Mouse (Mus musculus): ENCODE data around the gene Rnaseh2b. TPM values are rescaled to one million over a fixed set of nuclear protein-coding genes. Genes with fewer than 3 reads are reported as not detected.
A peak's percentile ranks its signal among the peaks of the same experiment; 100 is the strongest.

Rnaseh2b gene
- polyA plus RNA-seq, 1 experiment from 2014 or later = 62.2 TPM

GRCm38 (mm10) chr14:62363774-62364173 lies 71.4 kb downstream of the Rnaseh2b start:
- Histone ChIP-seq H3K4me3 (no peak overlapping the region), H3K9me3 (replicated peaks) (no peaks in the 10 kb centered on the region), H3K27me3 (no peaks in the 10 kb centered on the region), H3K36me3 (peaks cover 30% of the 10 kb centered on the region; the same call in 1 of the 2 replicates), H3K9ac (no peak overlapping the region), H3K27ac (no peak overlapping the region), H3K4me1 (replicated peaks) (no peaks in the 10 kb centered on the region), H3K4me2 (no peak overlapping the region)
- no peak for ATAC-seq (replicated peaks; ENCODE audit: insufficient number of reproducible peaks, insufficient read depth, low FRiP score, low read depth)
- 93% methylated on average over 2 of the region's 2 CpGs for WGBS

DNA sequence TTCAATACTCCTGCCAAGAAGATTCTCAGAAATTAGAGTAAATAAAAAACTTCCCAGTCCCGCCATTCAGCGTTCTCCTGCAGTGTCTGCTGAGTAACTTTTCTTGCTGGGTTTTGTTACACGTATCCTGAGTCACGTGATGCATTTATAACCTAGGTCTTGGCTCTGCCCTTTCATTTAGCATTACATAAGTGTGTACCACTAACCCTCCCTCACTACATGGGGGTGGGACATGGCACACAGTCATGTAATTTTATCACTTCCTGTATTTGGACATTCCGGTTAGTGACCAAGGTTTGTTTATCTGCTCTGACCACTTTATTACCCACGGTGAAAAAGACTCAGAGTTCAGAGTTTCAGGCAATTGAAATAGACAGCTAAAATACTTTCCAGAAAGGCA lies 78.4 kb downstream of the Rnaseh2b start:
- peak overlapping the region; percentile 11; the same call in 1 of the 2 replicates for H3K27ac ChIP-seq
- peaks cover 20% of the 10 kb centered on the region for H3K36me3 ChIP-seq
- no peak overlapping the region for H3K4me2 ChIP-seq
- peaks cover 29% of the 10 kb centered on the region for H3K4me1 ChIP-seq (replicated peaks)
- H3K9me3 ChIP-seq (replicated peaks) = no peaks in the 10 kb centered on the region
- no peak overlapping the region for H3K4me3 ChIP-seq
- no peaks in the 10 kb centered on the region for H3K27me3 ChIP-seq
- WGBS = 53% methylated on average over 6 of the region's 6 CpGs
- H3K9ac ChIP-seq = no peak overlapping the region
- ATAC-seq (replicated peaks; ENCODE audit: insufficient number of reproducible peaks, insufficient read depth, low FRiP score, low read depth) = no peak

DNA sequence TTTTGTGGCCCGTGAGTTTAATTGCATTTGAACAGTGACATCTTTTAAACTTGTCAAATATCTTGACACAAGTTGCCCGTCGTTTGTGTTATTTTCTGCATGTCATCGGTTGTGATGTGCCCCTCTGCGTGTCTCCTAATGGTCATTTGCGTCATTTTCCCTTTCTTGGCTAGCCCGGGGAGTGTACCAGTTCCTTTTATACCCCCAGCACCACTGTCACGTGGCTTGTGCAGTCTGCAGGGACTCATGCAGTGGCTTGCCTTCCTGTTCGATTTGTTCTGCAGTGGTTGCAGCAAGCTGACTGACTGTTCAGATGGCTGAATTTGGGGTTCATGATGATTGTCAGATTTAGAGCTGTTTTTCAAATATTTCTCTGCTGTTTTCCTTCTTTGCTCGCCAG lies 81.6 kb downstream of the Rnaseh2b start:
- 30% methylated on average over 10 of the region's 10 CpGs for WGBS
- H3K9ac ChIP-seq = no peak overlapping the region
- peaks cover 11% of the 10 kb centered on the region for H3K36me3 ChIP-seq
- H3K4me3 ChIP-seq = no peak overlapping the region
- H3K9me3 ChIP-seq (replicated peaks) = no peaks in the 10 kb centered on the region
- H3K27ac ChIP-seq = peak overlapping the region; percentile 77
- H3K4me1 ChIP-seq (replicated peaks) = peaks cover 40% of the 10 kb centered on the region
- H3K4me2 ChIP-seq = peak overlapping the region; percentile 39; the same call in 1 of the 2 replicates
- ATAC-seq (replicated peaks; ENCODE audit: insufficient number of reproducible peaks, insufficient read depth, low FRiP score, low read depth) = no peak
- H3K27me3 ChIP-seq = no peaks in the 10 kb centered on the region

GRCm38 (mm10) chr14:62375694-62376093 lies 83.3 kb downstream of the Rnaseh2b start:
- no peak overlapping the region for H3K4me2 ChIP-seq
- H3K36me3 ChIP-seq = peaks cover 5% of the 10 kb centered on the region; the same call in 1 of the 2 replicates
- peak overlapping the region; percentile 77 for H3K27ac ChIP-seq
- no peak overlapping the region for H3K4me3 ChIP-seq
- peaks cover 38% of the 10 kb centered on the region for H3K4me1 ChIP-seq (replicated peaks)
- H3K9me3 ChIP-seq (replicated peaks) = no peaks in the 10 kb centered on the region
- no peak overlapping the region for H3K9ac ChIP-seq
- ATAC-seq (replicated peaks; ENCODE audit: insufficient number of reproducible peaks, insufficient read depth, low FRiP score, low read depth) = peak; percentile 86
- no peaks in the 10 kb centered on the region for H3K27me3 ChIP-seq

DNA sequence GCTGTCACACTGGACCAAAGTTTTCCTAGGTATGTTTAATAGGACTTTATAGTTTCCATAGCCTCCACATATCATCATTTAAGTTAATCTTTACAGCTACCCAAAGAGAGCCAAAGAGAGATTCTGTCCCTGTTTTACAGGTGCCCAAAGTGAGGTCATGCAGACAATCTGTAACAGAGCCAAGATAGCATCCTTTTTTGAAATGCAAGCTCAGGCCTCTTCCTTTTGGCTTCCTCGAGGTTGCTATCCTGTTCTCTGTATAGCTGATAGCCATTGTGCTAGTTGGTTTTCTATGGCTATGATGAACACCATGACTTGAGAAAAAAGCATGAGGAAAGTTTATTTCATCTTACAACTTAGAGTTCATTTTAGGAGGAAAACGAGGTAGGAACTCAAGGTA lies 83.7 kb downstream of the Rnaseh2b start:
- H3K27ac ChIP-seq = peak overlapping the region; percentile 77
- ATAC-seq (replicated peaks; ENCODE audit: insufficient number of reproducible peaks, insufficient read depth, low FRiP score, low read depth) = no peak
- peaks cover 38% of the 10 kb centered on the region for H3K4me1 ChIP-seq (replicated peaks)
- H3K9me3 ChIP-seq (replicated peaks) = no peaks in the 10 kb centered on the region
- no peak overlapping the region for H3K9ac ChIP-seq
- H3K36me3 ChIP-seq = peaks cover 5% of the 10 kb centered on the region; the same call in 1 of the 2 replicates
- H3K4me3 ChIP-seq = no peak overlapping the region
- 58% methylated on average over 2 of the region's 2 CpGs for WGBS
- H3K4me2 ChIP-seq = no peak overlapping the region
- H3K27me3 ChIP-seq = no peaks in the 10 kb centered on the region

GRCm38 (mm10) chr14:62379391-62379790 lies 87.0 kb downstream of the Rnaseh2b start:
- no peak overlapping the region for H3K4me2 ChIP-seq
- no peaks in the 10 kb centered on the region for H3K9me3 ChIP-seq (replicated peaks)
- peaks cover 25% of the 10 kb centered on the region for H3K4me1 ChIP-seq (replicated peaks)
- H3K27ac ChIP-seq = no peak overlapping the region
- no peaks in the 10 kb centered on the region; the same call in 1 of the 2 replicates for H3K36me3 ChIP-seq
- H3K9ac ChIP-seq = no peak overlapping the region
- no peak for ATAC-seq (replicated peaks; ENCODE audit: insufficient number of reproducible peaks, insufficient read depth, low FRiP score, low read depth)
- no peak overlapping the region for H3K4me3 ChIP-seq
- H3K27me3 ChIP-seq = no peaks in the 10 kb centered on the region
- 85% methylated on average over 2 of the region's 2 CpGs for WGBS

GRCm38 (mm10) chr14:62380606-62381005 lies 88.2 kb downstream of the Rnaseh2b start:
- no peak overlapping the region for H3K9ac ChIP-seq
- H3K27me3 ChIP-seq = no peaks in the 10 kb centered on the region
- WGBS = 56% methylated on average over 6 of the region's 6 CpGs
- H3K4me1 ChIP-seq (replicated peaks) = peaks cover 13% of the 10 kb centered on the region
- no peak overlapping the region for H3K27ac ChIP-seq
- H3K9me3 ChIP-seq (replicated peaks) = no peaks in the 10 kb centered on the region
- no peaks in the 10 kb centered on the region; the same call in 1 of the 2 replicates for H3K36me3 ChIP-seq
- H3K4me2 ChIP-seq = no peak overlapping the region
- ATAC-seq (replicated peaks; ENCODE audit: insufficient number of reproducible peaks, insufficient read depth, low FRiP score, low read depth) = no peak
- H3K4me3 ChIP-seq = no peak overlapping the region

DNA sequence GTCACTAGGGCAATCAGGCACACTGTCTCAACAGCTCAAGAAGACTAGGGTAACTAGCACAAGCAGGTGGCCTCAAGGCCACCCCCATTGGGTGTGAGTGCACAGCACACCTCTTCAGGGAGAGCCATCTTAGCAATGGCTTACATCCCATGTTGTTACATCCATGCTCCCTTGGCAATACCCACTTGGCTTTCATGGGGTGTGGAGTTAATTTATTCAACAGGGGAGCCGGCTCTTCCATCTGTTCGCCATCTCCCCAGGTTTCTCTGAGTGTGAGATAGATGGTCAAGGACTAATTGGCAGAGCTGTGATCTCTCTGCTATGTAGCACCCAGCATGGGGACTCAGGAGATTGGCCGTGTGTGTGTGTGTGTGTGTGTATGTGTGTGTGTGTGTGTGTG lies 90.7 kb downstream of the Rnaseh2b start:
- WGBS = 78% methylated on average over 3 of the region's 3 CpGs

GRCm38 (mm10) chr14:62383786-62384299 lies 91.5 kb downstream of the Rnaseh2b start:
- Histone ChIP-seq H3K9me3 (replicated peaks) (no peaks in the 10 kb centered on the region), H3K9ac (no peak overlapping the region), H3K27me3 (no peaks in the 10 kb centered on the region), H3K36me3 (no peaks in the 10 kb centered on the region), H3K4me2 (no peak overlapping the region), H3K4me3 (no peak overlapping the region), H3K4me1 (replicated peaks) (no peaks in the 10 kb centered on the region), H3K27ac (no peak overlapping the region)
- no peak for ATAC-seq (replicated peaks; ENCODE audit: insufficient number of reproducible peaks, insufficient read depth, low FRiP score, low read depth)
- WGBS = 78% methylated on average over 3 of the region's 3 CpGs

More for the DNA sequence above, 90.7 kb downstream of the Rnaseh2b start:
- Histone ChIP-seq H3K27me3 (no peaks in the 10 kb centered on the region), H3K4me3 (no peak overlapping the region), H3K9me3 (replicated peaks) (no peaks in the 10 kb centered on the region), H3K4me2 (no peak overlapping the region), H3K27ac (no peak overlapping the region), H3K4me1 (replicated peaks) (no peaks in the 10 kb centered on the region; the same call in 1 of the 2 replicates), H3K36me3 (no peaks in the 10 kb centered on the region), H3K9ac (no peak overlapping the region)
- no peak for ATAC-seq (replicated peaks; ENCODE audit: insufficient number of reproducible peaks, insufficient read depth, low FRiP score, low read depth)

DNA sequence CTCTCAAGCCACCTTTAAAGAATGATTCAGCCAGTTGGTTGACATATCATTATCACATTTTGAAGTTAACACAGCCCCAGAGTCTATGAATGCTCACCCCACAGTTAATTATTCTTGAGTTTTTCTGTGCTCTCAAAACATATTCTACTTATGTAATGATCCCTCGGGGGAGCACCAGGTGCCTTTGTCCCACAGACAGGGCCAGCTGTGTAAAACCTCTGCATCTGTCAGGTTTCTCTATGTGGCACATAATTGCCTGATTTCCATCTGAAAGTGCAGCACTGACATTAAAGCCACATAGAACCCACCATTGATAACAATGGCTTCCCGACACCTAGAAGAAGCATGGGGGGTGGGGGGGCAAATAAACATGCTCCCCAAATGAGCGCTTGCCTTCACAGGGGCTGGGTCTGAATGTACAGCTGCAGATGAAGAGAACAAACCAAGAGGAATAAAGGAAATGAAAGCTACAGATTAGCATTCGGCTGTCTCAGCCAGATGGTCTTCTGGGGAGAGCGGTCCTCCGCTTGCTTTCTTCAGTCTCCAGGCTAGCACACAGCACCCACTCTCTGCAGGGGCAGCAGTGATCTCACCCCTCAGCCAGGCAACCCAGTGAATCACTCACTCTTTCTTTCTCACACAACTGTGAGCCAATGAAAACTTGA lies 96.8 kb downstream of the Rnaseh2b start:
- WGBS = 63% methylated on average over 6 of the region's 6 CpGs
- ATAC-seq (replicated peaks; ENCODE audit: insufficient number of reproducible peaks, insufficient read depth, low FRiP score, low read depth) = no peak
- Histone ChIP-seq H3K36me3 (no peaks in the 10 kb centered on the region), H3K4me2 (no peak overlapping the region), H3K4me1 (replicated peaks) (peaks cover 8% of the 10 kb centered on the region; the same call in 1 of the 2 replicates), H3K9me3 (replicated peaks) (no peaks in the 10 kb centered on the region), H3K4me3 (no peak overlapping the region), H3K27me3 (no peaks in the 10 kb centered on the region), H3K9ac (no peak overlapping the region), H3K27ac (0 out of 2 replicates have a peak overlapping the region, but pooled peaks have one; percentile 27)

DNA sequence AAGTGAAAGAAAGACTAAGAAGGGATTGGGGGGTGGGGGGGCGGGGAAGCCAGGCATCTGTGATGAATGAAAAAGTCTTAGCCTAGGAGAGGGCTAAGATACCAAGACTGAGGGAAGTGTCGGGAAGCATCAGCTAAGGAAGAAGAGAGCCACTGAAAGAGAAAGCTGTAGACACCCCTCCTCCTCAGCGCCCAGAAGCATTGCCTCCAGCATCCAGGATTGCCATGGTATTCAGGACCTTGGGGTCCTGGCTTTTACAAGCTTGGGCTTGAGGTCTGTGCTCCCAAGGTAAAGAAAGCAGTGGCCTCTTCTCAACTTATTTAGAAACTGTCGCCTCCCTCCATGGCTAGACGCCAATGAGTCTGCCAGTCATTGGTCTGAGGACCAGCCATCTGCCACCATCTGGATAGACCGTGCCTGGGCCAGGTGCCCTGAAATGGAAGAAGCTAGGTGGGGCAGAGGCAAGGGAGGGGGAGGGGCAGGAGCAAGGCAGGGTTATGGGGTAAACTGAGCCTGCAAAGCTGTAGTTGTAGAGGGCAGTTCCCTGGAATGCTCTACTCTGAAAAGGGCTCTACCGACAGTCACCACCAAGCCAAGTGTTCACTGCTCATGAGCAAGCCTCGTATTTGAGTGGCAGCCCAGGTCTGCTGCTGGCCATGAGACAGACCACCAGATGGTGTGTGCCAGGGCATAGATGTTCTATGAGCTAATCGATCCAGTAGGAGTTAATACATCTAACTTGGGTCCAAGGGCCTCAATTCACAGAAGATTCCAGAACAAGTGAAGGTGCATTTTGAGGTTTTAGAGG lies 97.5 kb downstream of the Rnaseh2b start:
- 0 out of 2 replicates have a peak, but pooled peaks have one; percentile 4 for ATAC-seq (replicated peaks; ENCODE audit: insufficient number of reproducible peaks, insufficient read depth, low FRiP score, low read depth)
- H3K27ac ChIP-seq = no peak overlapping the region

More for the DNA sequence above, 97.5 kb downstream of the Rnaseh2b start:
- WGBS = 61% methylated on average over 9 of the region's 9 CpGs
- no peak overlapping the region for H3K4me3 ChIP-seq
- H3K9me3 ChIP-seq (replicated peaks) = no peaks in the 10 kb centered on the region
- no peaks in the 10 kb centered on the region for H3K36me3 ChIP-seq
- H3K4me1 ChIP-seq (replicated peaks) = peaks cover 8% of the 10 kb centered on the region; the same call in 1 of the 2 replicates
- H3K9ac ChIP-seq = no peak overlapping the region
- no peak overlapping the region for H3K4me2 ChIP-seq
- no peaks in the 10 kb centered on the region for H3K27me3 ChIP-seq
